8 mouse cellular contexts compared by ENCODE assay signal in the genomic region with DNA sequence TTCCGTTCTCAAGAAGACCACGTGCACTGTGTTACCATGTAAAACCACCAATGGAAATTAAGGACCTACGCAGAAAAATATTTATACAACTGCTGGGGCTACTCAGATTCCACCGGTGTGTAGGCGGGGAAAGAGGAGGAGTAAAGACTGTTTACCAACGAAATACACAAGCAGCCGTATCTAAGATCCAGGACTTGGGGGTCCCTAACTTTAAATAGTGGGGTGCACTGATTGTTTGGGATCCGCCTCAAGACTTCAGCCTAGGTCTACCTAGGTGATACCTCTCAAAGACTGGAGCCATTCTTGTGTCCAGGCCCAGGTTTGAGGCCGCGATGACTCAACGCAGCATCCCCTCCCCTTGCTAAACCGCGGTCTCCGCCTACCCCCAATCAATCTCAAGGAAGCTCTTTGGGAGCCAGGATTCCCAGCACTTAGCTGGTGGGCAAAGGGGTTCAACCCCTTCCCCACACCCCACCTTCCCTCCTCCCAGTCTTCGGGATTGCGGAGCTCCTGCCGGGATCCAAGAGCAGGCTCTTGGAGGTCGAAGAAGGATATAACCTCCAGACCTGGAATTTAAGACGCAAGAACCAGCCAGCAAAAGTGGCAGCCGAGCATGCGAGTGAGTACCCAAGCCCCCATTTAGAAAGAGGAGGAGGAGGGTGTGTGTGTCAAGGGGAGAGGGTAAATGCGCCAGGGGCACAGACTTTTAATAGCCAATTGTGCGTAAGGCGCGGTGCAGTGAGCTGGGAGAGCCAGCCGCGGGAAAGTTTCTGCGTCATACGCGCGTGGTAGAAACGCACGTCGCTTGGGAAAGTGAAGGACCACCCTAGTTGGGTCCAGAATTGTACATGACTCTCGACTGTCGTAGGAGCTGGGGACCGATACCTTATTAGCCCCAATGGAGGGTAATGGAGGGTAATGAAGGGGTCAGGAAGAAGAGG. TPM values are rescaled to one million over a fixed set of nuclear protein-coding genes. Genes with fewer than 3 reads are reported as not detected.
DNase-seq lines count a peak whose midpoint lies in the region; ATAC-seq and TF ChIP-seq lines count a peak whose summit lies in the region.

No protein-coding gene starts in this region.

- H3K27me3 ChIP-seq in cerebellum, adult 2 months (ENCODE audit: control insufficient read depth, insufficient read depth, low read length), result no peaks in the 10 kb centered on the region; the same call in 1 of the 2 replicates
- peaks cover 62% of the 10 kb centered on the region for H3K27me3 ChIP-seq in liver, embryonic 15.5 days
- peaks cover 38% of the 10 kb centered on the region for H3K27me3 ChIP-seq in neural tube, embryonic 15.5 days (replicated peaks)

- no peak for TF ChIP-seq POLR2A in cerebellum, adult 2 months (IDR thresholded peaks at IDR 0.05; ENCODE audit: borderline replicate concordance, insufficient read depth, low read length)

- TF ChIP-seq CTCF in cerebellum, adult 2 months (IDR thresholded peaks at IDR 0.05; ENCODE audit: borderline replicate concordance, insufficient read depth, low read depth, low read length), result no peak

- DNase-seq in cerebellum, adult 2 months, result peak in 1 of 2 experiments; percentile 11
- DNase-seq in cerebellum, postnatal 14 days, result no peak
- peak; percentile 67 for DNase-seq in embryo, embryonic 10.5 days (ENCODE audit: low spot score)
- peak; percentile 74 to 81 for DNase-seq in heart, adult 9 months (ENCODE audit: low spot score in 2 of 2)
- peak; percentile 50 to 60 for DNase-seq in kidney, adult 8-10 months
- DNase-seq in natural killer cell, adult 2 months (ENCODE audit: low spot score in 2 of 2), result no peak

- H3K4me2 ChIP-seq in liver, embryonic 15.5 days, result peak overlapping the region; percentile 51
- H3K4me2 ChIP-seq in neural tube, embryonic 15.5 days, result peak overlapping the region; percentile 80

- no peaks in the 10 kb centered on the region for H3K4me1 ChIP-seq in cerebellum, adult 2 months (ENCODE audit: control insufficient read depth, insufficient read depth, low read length)
- no peaks in the 10 kb centered on the region for H3K4me1 ChIP-seq in liver, embryonic 15.5 days (replicated peaks)
- peaks cover 43% of the 10 kb centered on the region for H3K4me1 ChIP-seq in neural tube, embryonic 15.5 days

- WGBS in cerebellum, adult 2 months, result 6% methylated on average over 37 of the region's 37 CpGs
- WGBS in liver, embryonic 15.5 days (ENCODE audit: insufficient replicate concordance), result 2% methylated on average over 37 of the region's 37 CpGs
- 2% methylated on average over 37 of the region's 37 CpGs for WGBS in neural tube, embryonic 15.5 days

- no peak for ATAC-seq in liver, embryonic 15.5 days (ENCODE audit: insufficient read depth)
- ATAC-seq in neural tube, embryonic 15.5 days (ENCODE audit: low FRiP score), result peak; percentile 6; the same call in 1 of the 2 replicates

- no peaks in the 10 kb centered on the region for H3K9me3 ChIP-seq in liver, embryonic 15.5 days (replicated peaks)
- no peaks in the 10 kb centered on the region for H3K9me3 ChIP-seq in neural tube, embryonic 15.5 days (replicated peaks)

- no peak overlapping the region for H3K9ac ChIP-seq in liver, embryonic 15.5 days
- peak overlapping the region; percentile 34 for H3K9ac ChIP-seq in neural tube, embryonic 15.5 days (replicated peaks)

- H3K36me3 ChIP-seq in liver, embryonic 15.5 days (replicated peaks), result no peaks in the 10 kb centered on the region
- no peaks in the 10 kb centered on the region for H3K36me3 ChIP-seq in neural tube, embryonic 15.5 days

- peak overlapping the region; percentile 41 for H3K4me3 ChIP-seq in cerebellum, adult 2 months (replicated peaks; ENCODE audit: insufficient read depth, low read depth, low read length)
- peak overlapping the region; percentile 39 for H3K4me3 ChIP-seq in liver, embryonic 15.5 days (replicated peaks)
- peak overlapping the region; percentile 56 for H3K4me3 ChIP-seq in neural tube, embryonic 15.5 days (replicated peaks)

- H3K27ac ChIP-seq in cerebellum, adult 2 months (ENCODE audit: insufficient read depth, low read length), result no peak overlapping the region
- no peak overlapping the region for H3K27ac ChIP-seq in liver, embryonic 15.5 days (replicated peaks)
- H3K27ac ChIP-seq in neural tube, embryonic 15.5 days (replicated peaks), result no peak overlapping the region

RNA-seq across cellular contexts. Expression of a gene that starts 2.8 kb away (rescaled TPM):
- 1.7 and 2.0 TPM in 2 replicates for polyA plus RNA-seq in cerebellum, adult 2 months (2012; rRNA removed)
- 0.81 and 1.3 TPM in 2 replicates for polyA plus RNA-seq in liver, embryonic 15.5 days (2015; fragmentation: Nextera tagmentation; extraction: Ambion mirVana)
- 2.1 and 2.8 TPM in 2 replicates for polyA plus RNA-seq in neural tube, embryonic 15.5 days (2015; fragmentation: Nextera tagmentation; extraction: Ambion mirVana)

Comparison
In these comparisons a context has a peak if more than half of its experiments do, and no peak if none do; other contexts are left out.
1. DNase-seq: peak in embryo, embryonic 10.5 days (single experiment), heart, adult 9 months (2 of 2) and kidney, adult 8-10 months (2 of 2); none in cerebellum, postnatal 14 days (0 of 2) and natural killer cell, adult 2 months (0 of 2).
2. Peak in every context shown above with its lines, with median percentiles within 50 percentile points of each other: H3K4me3 ChIP-seq.